Mouse (Mus musculus): ENCODE measurements around the gene Psmb8. TPM values are rescaled to one million over a fixed set of nuclear protein-coding genes. Genes with fewer than 3 reads are reported as not detected.
A peak's percentile ranks its signal among the peaks of the same experiment; 100 is the strongest.
"Not testable (repeated sequence)": the region's sequence is repeated elsewhere in the genome, so short reads cannot be mapped to it uniquely, and the experiment has no call there.

The Psmb8 gene
- total and polyA plus RNA-seq, 3 experiments: 0.11 to 0.15 TPM; not detected in 1

GRCm38 (mm10) chr17:34224816-34225215 lies 27.3 kb downstream of the Psmb8 start:
- no peak for TF ChIP-seq GATA2 (IDR thresholded peaks at IDR 0.05; ENCODE audit: borderline replicate concordance, low read depth, low read length)
- no peak for TF ChIP-seq POLR2AphosphoS5 (IDR thresholded peaks at IDR 0.05; ENCODE audit: insufficient replicate concordance, low read depth, low read length)
- no peak for TF ChIP-seq GATA1 (IDR thresholded peaks at IDR 0.05; ENCODE audit: borderline replicate concordance, low read length)
- TF ChIP-seq CTCF (IDR thresholded peaks at IDR 0.05; ENCODE audit: low read depth, low read length): no peak
- TF ChIP-seq TAL1 (conservative IDR thresholded peaks at IDR 0.05; ENCODE audit: low read depth, low read length): no peak
- H3K4me1 ChIP-seq (ENCODE audit: insufficient read depth, low read depth, low read length): no peaks in the 10 kb centered on the region
- ATAC-seq (ENCODE audit: extremely low read depth, insufficient number of reproducible peaks, low FRiP score, poor library complexity, severe bottlenecking) (no peak), DNase-seq (ENCODE audit: low spot score) (no peak)
- no peaks in the 10 kb centered on the region for H3K36me3 ChIP-seq (replicated peaks)
- no peaks in the 10 kb centered on the region for H3K27me3 ChIP-seq (ENCODE audit: insufficient read depth, low read length)
- H3K4me3 ChIP-seq (ENCODE audit: low read depth, low read length): no peak overlapping the region
- H3K9me3 ChIP-seq (replicated peaks): peaks cover 9% of the 10 kb centered on the region

- no peak overlapping the region for H3K4me3 ChIP-seq (ENCODE audit: low read depth, low read length)
- H3K9me3 ChIP-seq (replicated peaks): peaks cover 9% of the 10 kb centered on the region
- no peak for DNase-seq (ENCODE audit: low spot score)
- H3K27me3 ChIP-seq (ENCODE audit: insufficient read depth, low read length): no peaks in the 10 kb centered on the region
- TF ChIP-seq TAL1 (conservative IDR thresholded peaks at IDR 0.05; ENCODE audit: low read depth, low read length): no peak
- no peak for TF ChIP-seq GATA2 (IDR thresholded peaks at IDR 0.05; ENCODE audit: borderline replicate concordance, low read depth, low read length)
- no peak for TF ChIP-seq GATA1 (IDR thresholded peaks at IDR 0.05; ENCODE audit: borderline replicate concordance, low read length)
- no peak for TF ChIP-seq CTCF (IDR thresholded peaks at IDR 0.05; ENCODE audit: low read depth, low read length)
- TF ChIP-seq POLR2AphosphoS5 (IDR thresholded peaks at IDR 0.05; ENCODE audit: insufficient replicate concordance, low read depth, low read length): no peak
- no peaks in the 10 kb centered on the region for H3K4me1 ChIP-seq (ENCODE audit: insufficient read depth, low read depth, low read length)
- no peak for ATAC-seq (ENCODE audit: extremely low read depth, insufficient number of reproducible peaks, low FRiP score, poor library complexity, severe bottlenecking)
- H3K36me3 ChIP-seq (replicated peaks): no peaks in the 10 kb centered on the region
Observed at GRCm38 (mm10) chr17:34225426-34225825, 27.9 kb downstream of the Psmb8 start.

DNA sequence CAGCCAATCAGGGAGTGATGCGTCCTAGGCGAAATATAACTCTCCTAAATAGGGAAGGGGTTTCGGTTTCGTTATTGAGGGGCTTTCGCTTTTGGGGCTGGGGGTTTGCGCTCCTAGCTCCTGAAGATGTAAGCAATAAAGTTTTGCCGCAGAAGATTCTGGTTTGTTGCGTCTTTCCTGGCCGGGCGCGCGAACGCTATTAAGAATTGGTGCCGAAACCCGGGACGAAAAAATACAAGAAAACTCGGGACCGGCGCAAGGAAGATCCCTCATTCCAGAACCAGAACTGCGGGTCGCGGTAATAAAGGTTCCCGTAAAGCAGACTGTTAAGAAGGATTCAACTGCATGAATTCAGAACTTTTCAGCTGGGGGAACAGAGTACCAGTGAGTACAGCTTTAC lies 28.4 kb downstream of the Psmb8 start:
- not testable (repeated sequence) for H3K27me3 ChIP-seq (ENCODE audit: insufficient read depth, low read length); ATAC-seq (ENCODE audit: extremely low read depth, insufficient number of reproducible peaks, low FRiP score, poor library complexity, severe bottlenecking); DNase-seq (ENCODE audit: low spot score); H3K9me3 ChIP-seq (replicated peaks); H3K4me1 ChIP-seq (ENCODE audit: insufficient read depth, low read depth, low read length); H3K4me3 ChIP-seq (ENCODE audit: low read depth, low read length); H3K36me3 ChIP-seq (replicated peaks)

DNA sequence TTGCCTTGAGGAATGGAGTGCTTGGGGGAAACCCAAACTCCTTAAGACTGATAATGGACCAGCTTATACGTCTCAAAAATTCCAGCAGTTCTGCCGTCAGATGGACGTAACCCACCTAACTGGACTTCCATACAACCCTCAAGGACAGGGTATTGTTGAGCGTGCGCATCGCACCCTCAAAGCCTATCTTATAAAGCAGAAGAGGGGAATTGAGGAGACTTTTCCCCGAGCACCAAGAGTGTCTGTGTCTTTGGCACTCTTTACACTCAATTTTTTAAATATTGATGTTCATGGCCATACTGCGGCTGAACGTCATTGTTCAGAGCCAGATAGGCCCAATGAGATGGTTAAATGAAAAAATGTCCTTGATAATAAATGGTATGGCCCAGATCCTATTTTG lies 33.5 kb downstream of the Psmb8 start:
- H3K4me1 ChIP-seq (ENCODE audit: insufficient read depth, low read depth, low read length); DNase-seq (ENCODE audit: low spot score); ATAC-seq (ENCODE audit: extremely low read depth, insufficient number of reproducible peaks, low FRiP score, poor library complexity, severe bottlenecking); H3K9me3 ChIP-seq (replicated peaks); H3K36me3 ChIP-seq (replicated peaks); H3K27me3 ChIP-seq (ENCODE audit: insufficient read depth, low read length); H3K4me3 ChIP-seq (ENCODE audit: low read depth, low read length): not testable (repeated sequence)

- H3K9me3 ChIP-seq (replicated peaks); ATAC-seq (ENCODE audit: extremely low read depth, insufficient number of reproducible peaks, low FRiP score, poor library complexity, severe bottlenecking); H3K36me3 ChIP-seq (replicated peaks); DNase-seq (ENCODE audit: low spot score); H3K27me3 ChIP-seq (ENCODE audit: insufficient read depth, low read length); H3K4me1 ChIP-seq (ENCODE audit: insufficient read depth, low read depth, low read length); H3K4me3 ChIP-seq (ENCODE audit: low read depth, low read length): not testable (repeated sequence)
Observed at GRCm38 (mm10) chr17:34232021-34232420, 34.5 kb downstream of the Psmb8 start.

DNA sequence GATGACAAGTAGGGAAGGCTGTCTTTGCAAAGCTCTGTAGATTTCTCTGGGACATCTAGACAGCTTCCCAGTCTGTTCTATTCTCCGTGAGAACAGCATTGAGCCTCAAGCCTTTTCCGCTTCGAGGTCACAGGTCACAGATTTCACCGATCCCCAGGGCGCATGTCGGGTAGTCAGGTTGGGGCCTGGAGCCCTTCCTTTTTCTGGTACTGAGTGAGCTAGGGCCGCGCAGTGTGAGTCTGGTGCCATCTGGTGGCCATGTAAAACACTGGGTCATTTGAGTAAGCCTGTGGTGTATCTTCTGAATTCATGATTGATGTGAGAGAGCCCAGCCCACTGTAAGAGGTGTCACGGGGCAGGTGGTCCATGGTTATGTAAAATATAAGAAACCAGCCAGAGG lies 37.4 kb downstream of the Psmb8 start:
- Histone ChIP-seq H3K4me1 (ENCODE audit: insufficient read depth, low read depth, low read length) (no peaks in the 10 kb centered on the region), H3K36me3 (replicated peaks) (no peaks in the 10 kb centered on the region), H3K9me3 (replicated peaks) (no peaks in the 10 kb centered on the region), H3K27me3 (ENCODE audit: insufficient read depth, low read length) (no peaks in the 10 kb centered on the region), H3K4me3 (ENCODE audit: low read depth, low read length) (no peak overlapping the region)
- DNase-seq (ENCODE audit: low spot score): peak; percentile 53
- peak; percentile 34; the same call in 1 of the 2 replicates for ATAC-seq (ENCODE audit: extremely low read depth, insufficient number of reproducible peaks, low FRiP score, poor library complexity, severe bottlenecking)
- TF ChIP-seq POLR2AphosphoS5 (IDR thresholded peaks at IDR 0.05; ENCODE audit: insufficient replicate concordance, low read depth, low read length) (no peak), CTCF (IDR thresholded peaks at IDR 0.05; ENCODE audit: low read depth, low read length) (peak; percentile 69)

- Histone ChIP-seq H3K9me3 (replicated peaks) (peaks cover under 1% of the 10 kb centered on the region; the same call in 1 of the 2 replicates), H3K4me1 (ENCODE audit: insufficient read depth, low read depth, low read length) (no peaks in the 10 kb centered on the region), H3K4me3 (ENCODE audit: low read depth, low read length) (no peak overlapping the region), H3K36me3 (replicated peaks) (no peaks in the 10 kb centered on the region), H3K27me3 (ENCODE audit: insufficient read depth, low read length) (no peaks in the 10 kb centered on the region)
- TF ChIP-seq GATA1 (IDR thresholded peaks at IDR 0.05; ENCODE audit: borderline replicate concordance, low read length) (no peak), TAL1 (conservative IDR thresholded peaks at IDR 0.05; ENCODE audit: low read depth, low read length) (no peak), POLR2AphosphoS5 (IDR thresholded peaks at IDR 0.05; ENCODE audit: insufficient replicate concordance, low read depth, low read length) (no peak), GATA2 (IDR thresholded peaks at IDR 0.05; ENCODE audit: borderline replicate concordance, low read depth, low read length) (no peak), CTCF (IDR thresholded peaks at IDR 0.05; ENCODE audit: low read depth, low read length) (no peak)
- DNase-seq (ENCODE audit: low spot score) (no peak), ATAC-seq (ENCODE audit: extremely low read depth, insufficient number of reproducible peaks, low FRiP score, poor library complexity, severe bottlenecking) (no peak)
Observed at GRCm38 (mm10) chr17:34236691-34237090, 39.2 kb downstream of the Psmb8 start.

All from G1E (cell line).